Comparison of ENCODE assay signal across 7 mouse cellular contexts in the genomic region with DNA sequence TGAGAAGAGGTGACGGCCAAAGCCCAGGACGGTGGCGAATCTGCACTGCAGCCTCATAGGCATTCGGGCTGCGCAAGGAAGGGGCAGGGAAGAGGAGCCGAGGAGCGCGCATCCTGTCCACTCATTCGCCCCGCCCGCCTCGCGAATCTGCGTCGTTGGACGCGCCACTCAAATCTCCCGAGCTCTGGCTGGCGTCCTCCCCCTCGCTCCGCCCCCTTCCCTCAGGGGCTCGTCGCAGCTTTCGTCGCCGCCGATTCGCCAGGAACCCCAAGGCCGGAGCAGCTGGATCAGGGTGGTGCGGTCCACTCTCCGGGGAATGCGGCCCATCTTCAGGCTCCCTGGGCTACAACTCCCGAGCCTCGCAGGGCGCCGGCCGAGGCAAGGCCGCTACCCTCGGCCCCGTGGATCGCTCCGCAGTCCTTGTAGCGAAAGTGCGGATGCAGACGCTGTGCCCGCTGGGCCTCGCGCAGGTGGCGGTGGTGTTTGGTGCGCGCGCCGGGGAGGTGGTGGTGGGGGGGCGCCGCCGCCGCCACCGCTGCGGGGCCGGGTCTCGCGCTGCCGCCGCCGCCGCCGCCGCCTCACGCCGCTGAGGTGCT. TPM values are rescaled to one million over a fixed set of nuclear protein-coding genes. Genes with fewer than 3 reads are reported as not detected.
DNase-seq lines count a peak whose midpoint lies in the region; ATAC-seq lines count a peak whose summit lies in the region.

No protein-coding gene starts in this region.

- peak overlapping the region; percentile 78 for H3K4me2 ChIP-seq in midbrain, embryonic 13.5 days (replicated peaks)

- no peaks in the 10 kb centered on the region for H3K9me3 ChIP-seq in limb, embryonic 10.5 days (replicated peaks)
- H3K9me3 ChIP-seq in midbrain, embryonic 13.5 days, result no peaks in the 10 kb centered on the region

- peak overlapping the region; percentile 99 for H3K27ac ChIP-seq in limb, embryonic 10.5 days
- peak overlapping the region; percentile 98 for H3K27ac ChIP-seq in midbrain, embryonic 13.5 days

- peak; percentile 95 for DNase-seq in adrenal gland, adult 8-10 months
- peak; percentile 95 for DNase-seq in embryo, embryonic 9.5 days (ENCODE audit: extremely low spot score)
- peak; percentile 95 for DNase-seq in kidney, adult 11 months
- peak; percentile 95 for DNase-seq in limb, embryonic 10.5 days (ENCODE audit: low spot score)
- peak; percentile 94 for DNase-seq in spleen, adult 12 weeks (ENCODE audit: low spot score)

- no peaks in the 10 kb centered on the region for H3K27me3 ChIP-seq in limb, embryonic 10.5 days (ENCODE audit: low read depth, poor library complexity, severe bottlenecking)
- no peaks in the 10 kb centered on the region for H3K27me3 ChIP-seq in midbrain, embryonic 13.5 days

- under 1% methylated on average over 69 of the region's 70 CpGs for WGBS in limb, embryonic 10.5 days
- WGBS in midbrain, embryonic 13.5 days, result under 1% methylated on average over 46 of the region's 70 CpGs

- H3K36me3 ChIP-seq in limb, embryonic 10.5 days, result peaks cover 53% of the 10 kb centered on the region
- peaks cover 34% of the 10 kb centered on the region for H3K36me3 ChIP-seq in midbrain, embryonic 13.5 days

- peaks cover 20% of the 10 kb centered on the region for H3K4me1 ChIP-seq in limb, embryonic 10.5 days
- H3K4me1 ChIP-seq in midbrain, embryonic 13.5 days (replicated peaks), result peaks cover 17% of the 10 kb centered on the region

- H3K9ac ChIP-seq in midbrain, embryonic 13.5 days (replicated peaks), result peak overlapping the region; percentile 92

- H3K4me3 ChIP-seq in limb, embryonic 10.5 days, result peak overlapping the region; percentile 97
- peak overlapping the region; percentile 90 for H3K4me3 ChIP-seq in midbrain, embryonic 13.5 days (replicated peaks)

- peak; percentile 80 for ATAC-seq in granulocyte monocyte progenitor cell, adult 5-6 weeks (replicated peaks; ENCODE audit: poor library complexity, severe bottlenecking)
- ATAC-seq in midbrain, embryonic 13.5 days, result peak; percentile 92

RNA-seq across cellular contexts. Expression of gene Setd1a, which starts 0.5 kb away (rescaled TPM):
- total RNA-seq in adrenal gland, adult 8-10 months (2022), result 10 to 100 TPM; 39.6 to 54.6 (median 45.7) TPM
- 59.6 and 105 TPM in 2 replicates for total RNA-seq in granulocyte monocyte progenitor cell, adult 5-6 weeks (2014; fragmentation: Nextera tagmentation)
- total RNA-seq in granulocyte monocyte progenitor cell, adult 5-6 weeks (2017), result 11.9 and 12.4 TPM in 2 replicates
- polyA plus RNA-seq in limb, embryonic 10.5 days (2016; fragmentation: Nextera tagmentation; extraction: Ambion mirVana), result 21.9 and 24.2 TPM in 2 replicates
- polyA plus RNA-seq in midbrain, embryonic 13.5 days (2015; fragmentation: Nextera tagmentation; extraction: Ambion mirVana), result 19.7 and 22.7 TPM in 2 replicates

RNA-seq across cellular contexts. Expression of gene Orai3, which starts 7.4 kb away (rescaled TPM):
- total RNA-seq in adrenal gland, adult 8-10 months (2022), result 10 to 100 TPM; 30.1 to 37.2 (median 35.0) TPM
- 36.8 and 41.2 TPM in 2 replicates for total RNA-seq in granulocyte monocyte progenitor cell, adult 5-6 weeks (2014; fragmentation: Nextera tagmentation)
- 22.7 and 22.8 TPM in 2 replicates for total RNA-seq in granulocyte monocyte progenitor cell, adult 5-6 weeks (2017)
- 15.2 and 16.0 TPM in 2 replicates for polyA plus RNA-seq in limb, embryonic 10.5 days (2016; fragmentation: Nextera tagmentation; extraction: Ambion mirVana)
- polyA plus RNA-seq in midbrain, embryonic 13.5 days (2015; fragmentation: Nextera tagmentation; extraction: Ambion mirVana), result 5.9 and 6.1 TPM in 2 replicates

RNA-seq across cellular contexts. Expression of gene Gm49388, which starts 8.4 kb away (rescaled TPM):
- 1 to 10 TPM; 4.2 to 8.9 (median 5.8) TPM for total RNA-seq in adrenal gland, adult 8-10 months (2022)
- total RNA-seq in granulocyte monocyte progenitor cell, adult 5-6 weeks (2014; fragmentation: Nextera tagmentation), result not detected in 2 replicates
- 1.2 TPM in 1 of 2 replicates, not detected in the other for total RNA-seq in granulocyte monocyte progenitor cell, adult 5-6 weeks (2017)
- polyA plus RNA-seq in limb, embryonic 10.5 days (2016; fragmentation: Nextera tagmentation; extraction: Ambion mirVana), result not detected in 2 replicates
- not detected in 2 replicates for polyA plus RNA-seq in midbrain, embryonic 13.5 days (2015; fragmentation: Nextera tagmentation; extraction: Ambion mirVana)

RNA-seq across cellular contexts. Expression of gene Hsd3b7, which starts 23.4 kb away (rescaled TPM):
- 10 to 100 TPM; 33.8 to 44.9 (median 41.5) TPM for total RNA-seq in adrenal gland, adult 8-10 months (2022)
- 27.6 and 29.6 TPM in 2 replicates for total RNA-seq in granulocyte monocyte progenitor cell, adult 5-6 weeks (2014; fragmentation: Nextera tagmentation)
- total RNA-seq in granulocyte monocyte progenitor cell, adult 5-6 weeks (2017), result 19.1 and 31.6 TPM in 2 replicates
- 5.5 and 8.2 TPM in 2 replicates for polyA plus RNA-seq in limb, embryonic 10.5 days (2016; fragmentation: Nextera tagmentation; extraction: Ambion mirVana)
- polyA plus RNA-seq in midbrain, embryonic 13.5 days (2015; fragmentation: Nextera tagmentation; extraction: Ambion mirVana), result 8.6 and 9.2 TPM in 2 replicates

RNA-seq across cellular contexts. Expression of gene Fbxl19, which starts 32.6 kb away (rescaled TPM):
- 10 to 100 TPM; 13.5 to 18.6 (median 16.5) TPM for total RNA-seq in adrenal gland, adult 8-10 months (2022)
- total RNA-seq in granulocyte monocyte progenitor cell, adult 5-6 weeks (2014; fragmentation: Nextera tagmentation), result 11.1 and 11.7 TPM in 2 replicates
- 13.8 and 17.7 TPM in 2 replicates for total RNA-seq in granulocyte monocyte progenitor cell, adult 5-6 weeks (2017)
- polyA plus RNA-seq in limb, embryonic 10.5 days (2016; fragmentation: Nextera tagmentation; extraction: Ambion mirVana), result 9.4 and 10.8 TPM in 2 replicates
- 10.6 and 11.6 TPM in 2 replicates for polyA plus RNA-seq in midbrain, embryonic 13.5 days (2015; fragmentation: Nextera tagmentation; extraction: Ambion mirVana)

Comparison
In these comparisons a context has a peak if more than half of its experiments do, and no peak if none do; other contexts are left out.
1. Peak in every context shown above with its lines: DNase-seq, ATAC-seq, H3K4me3 ChIP-seq and H3K27ac ChIP-seq.